Mouse (Mus musculus) lung, adult 18-20 months (tissue): Measurements from ENCODE around the gene Spryd7.
"Not testable (repeated sequence)": the region's sequence is repeated elsewhere in the genome, so short reads cannot be mapped to it uniquely, and the experiment has no call there.

Source experiments
- DNase-seq, 2 experiments: peaks; one replicate each; pipeline ENCODE4 v3.0.0; 2022; ENCODE audit warnings: mixed read lengths in 2 of 2

The Spryd7 gene

GRCm38 (mm10) chr14:61556289-61557147 is at the start of gene Spryd7:
Gene Spryd7, minus strand, starts transcription at chr14:61556886.
- peak; percentile 98 to 99 for DNase-seq

DNA sequence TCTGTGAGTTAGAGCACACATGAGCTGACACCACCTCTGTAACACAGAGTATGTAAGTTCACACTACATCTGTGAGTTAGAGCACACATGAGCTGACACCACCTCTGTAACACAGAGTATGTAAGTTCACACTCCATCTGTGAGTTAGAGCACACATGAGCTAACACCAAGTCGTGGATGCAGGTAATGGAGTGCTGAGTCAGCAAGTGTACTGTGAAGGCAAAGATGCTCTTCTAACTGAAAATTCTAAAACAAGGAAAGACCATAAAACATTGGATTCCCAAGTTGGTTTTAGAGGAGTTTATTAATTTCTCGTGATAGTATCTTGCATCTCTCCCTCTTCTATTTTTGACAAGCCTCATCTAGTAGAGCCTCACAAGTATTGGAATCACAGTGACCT is 49.4 kb upstream of the Spryd7 start:
- DNase-seq = not testable (repeated sequence)

- no peak for DNase-seq
Measured at GRCm38 (mm10) chr14:61604081-61604480, 47.4 kb upstream of the Spryd7 start.

DNA sequence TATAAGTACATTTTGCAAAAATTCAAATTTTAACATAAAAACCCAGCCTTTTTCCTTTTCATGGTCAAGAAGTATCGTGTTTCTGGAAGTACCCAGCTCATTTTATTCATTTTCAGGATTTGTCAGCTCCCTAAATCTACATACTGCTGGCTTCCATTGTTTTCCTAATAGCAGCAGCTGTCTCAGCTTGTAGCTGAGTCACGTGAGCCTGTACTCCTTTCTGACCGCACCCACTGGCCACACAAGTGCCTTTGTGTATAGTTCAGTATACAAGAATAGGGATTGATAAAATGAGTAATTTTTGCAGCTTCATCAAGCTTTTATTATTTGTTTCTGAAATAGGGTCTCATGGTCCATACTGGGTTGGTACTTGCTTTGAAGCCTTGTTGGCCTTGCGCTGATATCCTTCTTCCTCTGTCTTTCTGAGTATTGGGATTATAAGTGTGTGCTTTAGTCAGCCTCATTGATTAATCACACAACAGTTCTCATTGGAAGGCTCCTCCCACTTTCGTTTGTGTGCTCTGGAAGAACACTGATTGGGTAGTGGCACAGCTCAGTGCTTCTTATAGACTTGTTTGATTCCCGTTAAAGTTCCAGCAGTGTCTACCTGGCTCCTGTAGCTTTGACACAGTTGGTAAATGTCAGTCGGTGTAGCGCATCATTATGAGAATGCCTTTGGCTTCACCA is 46.5 kb upstream of the Spryd7 start:
- DNase-seq = no peak

GRCm38 (mm10) chr14:61601348-61601747 is 44.7 kb upstream of the Spryd7 start:
- no peak for DNase-seq

DNA sequence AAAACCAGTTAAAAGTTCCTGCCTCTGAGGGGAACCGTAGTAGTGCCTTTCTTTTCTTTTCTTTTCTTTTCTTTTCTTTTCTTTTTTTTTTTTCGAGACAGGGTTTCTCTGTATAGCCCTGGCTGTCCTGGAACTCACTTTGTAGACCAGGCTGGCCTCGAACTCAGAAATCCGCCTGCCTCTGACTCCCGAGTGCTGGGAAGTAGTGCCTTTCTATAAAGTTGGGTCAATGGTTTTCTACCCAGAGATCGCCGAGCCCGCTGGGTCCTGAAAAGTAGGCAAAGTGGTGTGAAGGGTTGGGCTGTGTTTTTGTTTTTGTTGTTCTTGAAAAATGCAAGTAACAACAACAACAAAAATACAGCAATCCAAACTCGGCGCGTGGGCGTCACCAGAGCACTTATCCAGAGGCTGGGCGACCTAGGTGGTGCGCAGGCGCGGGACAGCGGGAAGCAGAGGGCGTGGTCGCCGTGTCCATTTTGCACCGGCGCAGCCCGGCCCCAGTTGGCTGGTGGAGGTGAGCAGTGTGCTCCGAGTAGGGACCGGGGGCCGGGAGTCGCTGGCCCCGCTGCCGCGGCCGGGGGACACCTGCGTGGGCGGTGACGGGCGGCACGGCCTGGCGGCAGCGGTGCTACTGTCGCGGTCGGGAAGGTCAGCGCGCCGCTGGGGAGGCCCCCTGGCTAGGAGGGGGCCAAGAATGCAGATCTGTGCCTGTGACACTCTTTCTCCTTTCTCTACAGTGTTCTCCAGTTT is 42.5 kb upstream of the Spryd7 start:
- DNase-seq = peak; percentile 92 to 94

GRCm38 (mm10) chr14:61597968-61598367 is 41.3 kb upstream of the Spryd7 start, which contains the start of gene Trim13:
Gene Trim13, plus strand, starts transcription at chr14:61598247.
- no peak for DNase-seq

DNA sequence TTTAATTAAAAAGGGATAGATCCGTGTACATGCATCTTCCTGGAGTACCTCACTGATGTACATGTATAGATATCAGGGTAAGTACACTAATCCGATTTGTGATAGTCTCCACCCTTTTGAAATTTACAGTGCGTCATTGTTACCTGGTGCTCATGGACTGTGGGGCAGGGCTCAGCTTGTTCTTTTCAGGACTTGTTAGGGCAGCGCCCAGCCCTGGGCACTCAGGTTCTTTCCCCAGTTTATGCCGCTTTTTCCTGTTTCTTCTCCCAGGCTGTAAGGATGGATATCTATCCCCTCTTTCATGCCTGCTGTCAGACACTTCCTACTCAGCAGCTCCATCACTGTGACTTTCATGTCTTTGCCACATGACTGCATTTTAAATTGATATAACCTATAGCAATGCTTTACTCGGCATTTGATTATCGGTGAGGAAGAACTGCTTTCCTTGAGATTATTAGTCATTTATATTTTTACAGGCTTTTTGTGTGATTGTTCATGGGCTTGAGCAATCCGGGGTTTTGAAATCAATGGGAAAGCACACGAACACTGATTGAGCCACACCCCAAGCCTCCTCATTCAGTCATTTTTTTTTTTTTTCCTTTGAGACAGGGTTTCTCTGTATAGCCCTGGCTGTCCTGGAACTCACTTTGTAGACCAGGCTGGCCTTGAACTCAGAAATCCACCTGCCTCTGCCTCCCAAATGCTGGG is 40.2 kb upstream of the Spryd7 start:
- no peak for DNase-seq

DNA sequence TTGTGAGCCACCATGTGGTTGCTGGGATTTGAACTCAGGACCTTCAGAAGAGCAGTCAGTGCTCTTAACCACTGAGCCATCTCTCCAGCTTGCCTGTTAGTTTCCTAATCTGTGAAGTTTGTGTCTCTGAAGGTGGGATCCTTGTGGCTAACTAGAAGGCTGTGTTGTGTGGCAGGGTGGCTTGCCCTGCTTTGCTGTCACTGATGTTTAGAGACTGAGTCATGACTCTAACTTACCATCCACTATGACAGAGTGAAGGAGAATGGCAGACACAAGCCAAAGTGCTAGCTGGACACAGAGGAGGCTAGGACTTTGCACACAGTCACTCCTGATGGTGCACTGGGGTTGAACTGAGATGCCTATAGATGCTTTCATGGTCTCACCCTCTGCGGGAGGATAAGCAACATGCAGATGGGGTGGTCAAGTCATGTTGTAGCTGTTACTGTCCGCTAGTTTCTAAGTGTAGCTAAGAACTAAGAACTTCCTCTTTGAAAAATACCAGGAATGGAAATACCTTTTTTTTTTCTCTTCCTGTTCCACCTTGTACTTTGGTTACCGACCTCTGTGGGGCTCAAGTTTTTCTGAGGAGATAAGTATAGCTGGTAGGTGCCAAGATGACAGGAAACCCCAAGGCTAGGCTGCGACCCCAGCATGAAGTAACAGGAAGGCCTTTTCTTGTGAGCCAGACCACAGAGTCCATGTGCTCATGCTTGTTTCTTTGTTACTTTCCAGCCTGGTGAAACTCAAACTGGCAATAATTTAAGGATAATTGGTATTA is 32.8 kb upstream of the Spryd7 start:
- no peak for DNase-seq

DNA sequence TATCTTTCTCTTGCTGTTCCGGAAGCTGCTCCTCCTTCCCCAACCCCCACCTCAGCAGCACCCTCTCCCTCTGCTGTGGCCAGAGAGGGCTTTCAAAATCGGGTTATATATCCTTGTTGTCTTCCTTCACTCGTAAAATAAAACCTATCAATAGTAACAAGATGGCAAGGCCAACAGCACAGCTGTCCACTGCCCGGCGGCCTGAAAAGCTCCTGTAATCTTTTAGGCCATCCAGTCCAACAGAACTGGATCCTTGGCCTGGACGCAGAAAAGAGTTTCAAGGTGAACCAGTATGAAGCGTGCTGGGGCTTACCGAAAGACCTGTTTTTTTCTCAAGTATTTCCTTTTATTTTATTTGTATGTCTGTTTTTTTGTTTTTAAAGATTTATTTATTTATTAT is 19.3 kb upstream of the Spryd7 start:
- no peak for DNase-seq

GRCm38 (mm10) chr14:61575066-61575465 is 18.4 kb upstream of the Spryd7 start:
- no peak for DNase-seq

DNA sequence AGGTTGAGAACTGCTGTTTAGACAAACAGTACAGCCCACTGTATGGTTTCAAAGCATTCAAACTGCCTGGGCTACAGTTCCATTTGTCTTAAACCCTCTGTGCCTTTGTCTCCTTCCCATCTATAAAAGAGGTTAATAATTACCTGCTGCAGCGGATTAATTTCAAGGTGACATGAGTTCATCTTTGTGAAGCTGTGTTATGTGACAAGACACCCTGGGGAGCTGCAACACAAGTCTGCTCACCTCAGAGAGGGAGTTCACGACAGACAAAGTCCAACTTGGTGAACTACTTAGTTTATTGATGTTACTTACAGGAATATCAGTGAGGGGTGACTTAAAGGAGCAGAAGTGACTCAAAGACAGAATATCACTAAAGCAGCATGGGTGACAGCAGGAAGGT is 15.4 kb upstream of the Spryd7 start:
- no peak for DNase-seq

- peak; percentile 75 to 83 for DNase-seq
Measured at GRCm38 (mm10) chr14:61571366-61571765, 14.7 kb upstream of the Spryd7 start.

DNA sequence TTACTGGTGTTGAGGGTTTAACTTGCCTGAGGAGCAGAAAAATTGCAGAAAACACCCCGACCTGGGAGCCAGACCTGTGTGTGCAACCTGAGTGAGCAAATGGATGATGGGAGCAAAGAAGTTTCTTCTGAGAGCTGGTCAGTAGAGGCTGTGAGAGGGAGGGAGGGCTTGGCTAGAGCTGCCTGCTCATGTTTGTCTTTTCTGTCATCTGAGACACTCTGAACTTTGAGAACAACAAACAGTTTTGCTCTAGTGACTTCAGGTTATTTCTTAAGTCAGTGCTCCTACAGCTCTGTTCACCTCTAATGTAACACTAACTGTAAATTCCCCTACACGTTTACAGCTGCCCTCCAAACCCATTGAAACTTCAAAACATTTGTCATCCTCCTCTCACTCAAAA is 12.7 kb upstream of the Spryd7 start:
- no peak for DNase-seq

- not testable (repeated sequence) for DNase-seq
Measured at GRCm38 (mm10) chr14:61566211-61566610, 9.5 kb upstream of the Spryd7 start.

DNA sequence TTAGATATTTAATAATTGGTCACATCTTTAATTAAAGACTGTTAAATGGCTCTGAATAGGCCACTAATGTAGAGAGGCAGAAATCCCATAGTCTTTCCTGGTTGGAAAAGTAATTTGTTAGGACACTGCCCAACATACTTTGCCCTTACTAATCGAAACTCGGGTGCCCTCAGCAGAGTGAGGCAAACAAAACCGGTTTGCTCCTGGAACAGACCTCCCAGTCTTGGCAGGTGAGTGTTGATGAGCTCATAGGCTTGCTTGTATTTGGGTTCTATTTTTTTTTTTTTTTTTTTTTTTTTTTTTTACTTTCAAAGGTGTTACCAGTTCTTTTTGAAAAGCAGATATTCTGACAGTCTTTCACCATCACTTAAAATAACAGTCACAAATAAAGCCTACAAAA is 3.2 kb upstream of the Spryd7 start:
- DNase-seq = peak; percentile 32 to 66

GRCm38 (mm10) chr14:61558901-61559300 is 2.2 kb upstream of the Spryd7 start:
- no peak for DNase-seq

- DNase-seq = no peak
Measured at GRCm38 (mm10) chr14:61555931-61556288, 776 bp downstream of the Spryd7 start.

DNA sequence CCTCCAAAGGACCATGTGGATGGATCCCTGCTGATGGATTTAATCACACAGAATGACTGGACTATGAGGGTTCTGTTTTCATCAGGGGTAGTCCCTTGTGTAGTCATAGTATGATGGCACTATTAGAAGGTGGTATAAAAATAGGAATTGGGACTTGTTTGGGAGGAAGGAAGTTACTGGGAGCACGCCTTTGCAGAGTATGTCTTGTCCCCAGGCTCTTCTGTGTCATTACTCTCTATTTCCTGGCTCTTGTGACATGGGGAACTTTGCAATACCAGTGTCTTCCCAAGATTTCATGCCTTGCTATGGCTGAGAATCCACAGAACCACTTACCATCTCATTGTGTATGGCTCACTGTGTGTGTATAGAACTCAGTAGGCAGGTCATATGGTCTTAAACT is 8.1 kb downstream of the Spryd7 start:
- no peak for DNase-seq

GRCm38 (mm10) chr14:61537772-61538171 is 18.9 kb downstream of the Spryd7 start:
- DNase-seq = not testable (repeated sequence)

GRCm38 (mm10) chr14:61536631-61537264 is 19.9 kb downstream of the Spryd7 start:
- DNase-seq = no peak
